Mouse (Mus musculus) heart, adult 11 months (tissue): ENCODE measurements around the gene Npepps.
A peak's percentile ranks its signal among the peaks of the same experiment; 100 is the strongest.

Source experiments
- DNase-seq: peaks from one replicate; pipeline ENCODE4 v3.0.0; 2022

Gene Npepps

GRCm38 (mm10) chr11:97292731-97293130, 12.3 kb upstream of the Npepps start:
- no peak for DNase-seq

- peak; percentile 97 for DNase-seq
Observed at GRCm38 (mm10) chr11:97289276-97290230, 9.1 kb upstream of the Npepps start.

- no peak for DNase-seq
Observed at GRCm38 (mm10) chr11:97287643-97288042, 7.2 kb upstream of the Npepps start.

- DNase-seq: no peak
Observed at GRCm38 (mm10) chr11:97286973-97287372, 6.5 kb upstream of the Npepps start.

GRCm38 (mm10) chr11:97285852-97286775, 5.7 kb upstream of the Npepps start:
- DNase-seq: no peak

- no peak for DNase-seq
Observed at GRCm38 (mm10) chr11:97284854-97285253, 4.4 kb upstream of the Npepps start.

- no peak for DNase-seq
Observed at GRCm38 (mm10) chr11:97282179-97282578, 1.7 kb upstream of the Npepps start.

GRCm38 (mm10) chr11:97279405-97280215, 828 bp downstream of the Npepps start:
- peak; percentile 97 for DNase-seq

- DNase-seq: peak; percentile 83
Observed at GRCm38 (mm10) chr11:97279040-97279404, 1.4 kb downstream of the Npepps start.

- peak; percentile 55 for DNase-seq
Observed at GRCm38 (mm10) chr11:97278456-97278855, 2.0 kb downstream of the Npepps start.

- peak; percentile 82 for DNase-seq
Observed at GRCm38 (mm10) chr11:97277166-97277565, 3.3 kb downstream of the Npepps start.

GRCm38 (mm10) chr11:97276019-97276418, 4.4 kb downstream of the Npepps start:
- peak; percentile 55 for DNase-seq

GRCm38 (mm10) chr11:97275349-97275748, 5.1 kb downstream of the Npepps start:
- peak; percentile 5 for DNase-seq

GRCm38 (mm10) chr11:97274947-97275346, 5.5 kb downstream of the Npepps start:
- DNase-seq: peak; percentile 30

GRCm38 (mm10) chr11:97273613-97274012, 6.8 kb downstream of the Npepps start:
- peak; percentile 33 for DNase-seq

- DNase-seq: peak; percentile 25
Observed at GRCm38 (mm10) chr11:97272835-97273234, 7.6 kb downstream of the Npepps start.

GRCm38 (mm10) chr11:97270004-97270403, 10.4 kb downstream of the Npepps start:
- peak; percentile 7 for DNase-seq

- DNase-seq: peak; percentile 10
Observed at GRCm38 (mm10) chr11:97266544-97266943, 13.9 kb downstream of the Npepps start.

- DNase-seq: peak; percentile 24
Observed at GRCm38 (mm10) chr11:97249649-97250048, 30.8 kb downstream of the Npepps start.

GRCm38 (mm10) chr11:97246510-97247159, 33.8 kb downstream of the Npepps start:
- DNase-seq: peak; percentile 74

- peak; percentile 25 for DNase-seq
Observed at GRCm38 (mm10) chr11:97241321-97241720, 39.1 kb downstream of the Npepps start.

- peak; percentile 55 for DNase-seq
Observed at GRCm38 (mm10) chr11:97237976-97238375, 42.5 kb downstream of the Npepps start.
